Mouse (Mus musculus) heart, embryonic 11.5 days (tissue): ENCODE measurements around the gene Mettl1. TPM values are rescaled to one million over a fixed set of nuclear protein-coding genes. Genes with fewer than 3 reads are reported as not detected.
A peak's percentile ranks its signal among the peaks of the same experiment; 100 is the strongest.
"Not testable (repeated sequence)": the region's sequence is repeated elsewhere in the genome, so short reads cannot be mapped to it uniquely, and the experiment has no call there.

Experiments
- ATAC-seq: fragments of 200-750 bp; cut with Nextera tagmentation; replicated peaks from 2 replicates; pipeline ENCODE4 v1.8.0; 2017; ENCODE audit warnings: moderate library complexity; ENCODE audit not compliant: insufficient number of reproducible peaks, low FRiP score, low TSS enrichment
- H3K27ac ChIP-seq: fragments of 300-500 bp; sonication (generic); 2 replicates; pipeline ENCODE4 v1.5.1; 2014; ENCODE audit warnings: mild to moderate bottlenecking, low read depth, low read length
- H3K27me3 ChIP-seq: fragments of 300-500 bp; sonication (generic); 2 replicates; pipeline ENCODE4 v1.6.1; 2014; ENCODE audit warnings: mild to moderate bottlenecking, low read length, mixed read lengths; ENCODE audit not compliant: control insufficient read depth, insufficient read depth
- H3K36me3 ChIP-seq: fragments of 300-500 bp; sonication (generic); 2 replicates; pipeline ENCODE4 v1.6.1; 2014; ENCODE audit warnings: mild to moderate bottlenecking, low read length, moderate library complexity, mixed read lengths; ENCODE audit not compliant: control insufficient read depth, insufficient read depth
- H3K4me1 ChIP-seq: fragments of 300-500 bp; sonication (generic); 2 replicates; pipeline ENCODE4 v1.6.1; 2014; ENCODE audit warnings: low read length; ENCODE audit not compliant: control insufficient read depth, insufficient read depth
- H3K4me2 ChIP-seq: fragments of 300-500 bp; sonication (generic); 2 replicates; pipeline ENCODE4 v1.6.1; 2014; ENCODE audit warnings: mild to moderate bottlenecking, moderate library complexity
- H3K4me3 ChIP-seq: fragments of 300-500 bp; sonication (generic); 2 replicates; pipeline ENCODE4 v1.5.1; 2014; ENCODE audit warnings: low read depth, low read length
- H3K9ac ChIP-seq: fragments of 300-500 bp; sonication (generic); 2 replicates; pipeline ENCODE4 v1.6.1; 2014; ENCODE audit warnings: mild to moderate bottlenecking, low read depth, low read length, moderate library complexity
- H3K9me3 ChIP-seq: fragments of 300-500 bp; sonication (generic); replicated peaks from 2 replicates; pipeline ENCODE4 v1.6.1; 2016; ENCODE audit warnings: low read length; ENCODE audit not compliant: control insufficient read depth
- WGBS: fragments of 180-500 bp; shearing (Covaris S2); extraction: QIAGEN DNeasy Blood & Tissue Kit; methylation state at CpG from one replicate; pipeline ENCODE4 v1.1.7; 2014; ENCODE audit not compliant: insufficient replicate concordance; 5-methylcytosine and 5-hydroxymethylcytosine counted together
- polyA plus RNA-seq: library from polyadenylated mRNA; unstranded; fragments of >200 nt; fragmentation: Nextera tagmentation; extraction: Ambion mirVana; gene quantifications from 2 replicates; pipeline ENCODE4 v1.2.1, GENCODE M21; 2014

The Mettl1 gene
- polyA plus RNA-seq, 1 experiment from 2014 or later, result 43.3 TPM

GRCm38 (mm10) chr10:127059968-127060916, 19.0 kb downstream of the Mettl1 start, which contains the start of gene March9:
March9 (minus strand) TSS chr10:127060184.
- Histone ChIP-seq H3K4me1 (peaks cover 14% of the 10 kb centered on the region), H3K27me3 (peaks cover 45% of the 10 kb centered on the region), H3K36me3 (peaks cover 4% of the 10 kb centered on the region), H3K27ac (no peak within 1 kb of the TSS), H3K9me3 (no peaks in the 10 kb centered on the region), H3K9ac (peak within 1 kb of the TSS; percentile 72), H3K4me2 (peak within 1 kb of the TSS; percentile 100), H3K4me3 (peak within 1 kb of the TSS; percentile 84)
- 2% methylated on average over 44 of the region's 72 CpGs for WGBS
- no peak; the same call in 1 of the 2 replicates for ATAC-seq

DNA sequence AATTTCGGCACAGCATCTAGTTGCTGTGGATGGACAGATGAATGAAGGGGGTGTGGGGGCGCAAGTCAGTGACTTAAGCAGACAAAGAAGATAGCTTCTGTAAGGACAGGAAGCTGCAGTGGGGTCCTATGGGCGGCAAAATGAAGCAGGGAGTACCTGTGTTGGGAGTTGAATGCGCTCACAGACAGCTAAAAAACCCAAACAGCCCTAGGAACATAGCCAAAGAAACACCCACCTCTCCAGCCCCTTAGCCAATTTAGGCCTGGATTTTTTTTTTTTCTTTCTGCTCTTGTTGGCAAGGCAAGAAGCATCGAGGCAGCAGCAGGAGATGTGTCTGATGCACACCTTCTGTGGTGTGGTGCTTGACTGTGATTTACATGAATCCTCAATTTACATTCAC, 19.9 kb downstream of the Mettl1 start:
- Histone ChIP-seq H3K27ac (no peak overlapping the region), H3K4me2 (no peak overlapping the region), H3K4me1 (peaks cover 16% of the 10 kb centered on the region), H3K9me3 (no peaks in the 10 kb centered on the region), H3K9ac (no peak overlapping the region), H3K4me3 (no peak overlapping the region), H3K36me3 (peaks cover 12% of the 10 kb centered on the region), H3K27me3 (peaks cover 45% of the 10 kb centered on the region)
- no peak for ATAC-seq
- WGBS, result 44% methylated on average over 5 of the region's 5 CpGs

- WGBS, result 60% methylated on average over 2 of the region's 2 CpGs
- Histone ChIP-seq H3K4me1 (peaks cover 16% of the 10 kb centered on the region), H3K9me3 (no peaks in the 10 kb centered on the region), H3K36me3 (peaks cover 17% of the 10 kb centered on the region), H3K4me2 (no peak overlapping the region), H3K9ac (no peak overlapping the region), H3K4me3 (no peak overlapping the region), H3K27ac (no peak overlapping the region), H3K27me3 (peaks cover 43% of the 10 kb centered on the region)
- ATAC-seq, result no peak
Measured at GRCm38 (mm10) chr10:127061513-127061912, 20.3 kb downstream of the Mettl1 start.

GRCm38 (mm10) chr10:127062101-127062500, 20.9 kb downstream of the Mettl1 start:
- not testable (repeated sequence) for H3K4me2 ChIP-seq, H3K4me3 ChIP-seq, ATAC-seq, H3K9me3 ChIP-seq, H3K9ac ChIP-seq, H3K27ac ChIP-seq
- WGBS, result 78% methylated on average over 4 of the region's 4 CpGs
- H3K4me1 ChIP-seq, result peaks cover 16% of the 10 kb centered on the region
- H3K36me3 ChIP-seq, result peaks cover 22% of the 10 kb centered on the region
- H3K27me3 ChIP-seq, result peaks cover 41% of the 10 kb centered on the region

- Histone ChIP-seq H3K9me3 (no peaks in the 10 kb centered on the region), H3K27me3 (peaks cover 37% of the 10 kb centered on the region), H3K4me2 (no peak overlapping the region), H3K36me3 (peaks cover 26% of the 10 kb centered on the region), H3K9ac (no peak overlapping the region), H3K4me1 (peaks cover 16% of the 10 kb centered on the region), H3K27ac (no peak overlapping the region), H3K4me3 (no peak overlapping the region)
- 73% methylated on average over 5 of the region's 5 CpGs for WGBS
- ATAC-seq, result no peak
Measured at GRCm38 (mm10) chr10:127062503-127062902, 21.3 kb downstream of the Mettl1 start.

GRCm38 (mm10) chr10:127063239-127063872, 22.1 kb downstream of the Mettl1 start, which contains the start of gene Cdk4:
Cdk4 (plus strand) TSS chr10:127063534.
- H3K4me1 ChIP-seq, result peaks cover 16% of the 10 kb centered on the region
- H3K36me3 ChIP-seq, result peaks cover 35% of the 10 kb centered on the region
- peak within 1 kb of the TSS; percentile 63 for H3K4me3 ChIP-seq
- H3K4me2 ChIP-seq, result peak within 1 kb of the TSS; percentile 91
- peak within 1 kb of the TSS; percentile 96 for H3K9ac ChIP-seq
- WGBS, result under 1% methylated on average over 45 of the region's 46 CpGs
- peak; percentile 91 for ATAC-seq
- no peaks in the 10 kb centered on the region for H3K9me3 ChIP-seq
- H3K27ac ChIP-seq, result peak within 1 kb of the TSS; percentile 87
- peaks cover 33% of the 10 kb centered on the region for H3K27me3 ChIP-seq

DNA sequence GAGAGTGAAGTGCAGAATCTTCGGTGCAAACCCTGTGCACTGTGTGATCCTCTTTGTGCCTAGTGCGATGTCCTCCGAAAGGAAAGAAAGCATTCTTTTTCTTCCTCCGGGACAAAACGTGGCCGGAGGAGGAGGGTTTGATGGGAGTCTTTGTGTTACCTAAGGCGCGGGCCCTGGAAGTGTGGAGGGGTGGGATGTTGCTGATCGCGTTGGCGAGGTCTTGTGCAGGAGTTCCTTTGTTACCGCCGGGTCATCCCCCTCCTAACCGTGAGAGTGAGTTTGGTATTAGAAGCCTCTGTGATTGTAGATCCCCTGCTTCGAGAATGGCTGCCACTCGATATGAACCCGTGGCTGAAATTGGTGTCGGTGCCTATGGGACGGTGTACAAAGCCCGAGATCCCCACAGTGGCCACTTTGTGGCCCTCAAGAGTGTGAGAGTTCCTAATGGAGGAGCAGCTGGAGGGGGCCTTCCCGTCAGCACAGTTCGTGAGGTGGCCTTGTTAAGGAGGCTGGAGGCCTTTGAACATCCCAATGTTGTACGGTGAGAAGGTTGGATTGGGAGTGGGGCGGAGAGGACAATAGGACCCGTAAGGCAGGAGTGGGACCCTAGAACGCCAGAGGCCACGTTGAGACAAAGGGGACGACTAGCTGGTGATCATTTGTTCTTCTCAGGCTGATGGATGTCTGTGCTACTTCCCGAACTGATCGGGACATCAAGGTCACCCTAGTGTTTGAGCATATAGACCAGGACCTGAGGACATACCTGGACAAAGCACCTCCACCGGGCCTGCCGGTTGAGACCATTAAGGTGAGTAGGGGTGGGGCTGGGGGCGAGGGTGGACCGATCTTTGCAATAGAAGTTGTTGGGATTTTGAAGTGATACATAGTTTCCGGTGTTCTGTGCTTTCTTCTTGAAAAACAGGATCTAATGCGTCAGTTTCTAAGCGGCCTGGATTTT, 23.0 kb downstream of the Mettl1 start:
- Histone ChIP-seq H3K4me2 (peak overlapping the region; percentile 91), H3K9ac (peak overlapping the region; percentile 96), H3K4me3 (peak overlapping the region; percentile 63), H3K9me3 (no peaks in the 10 kb centered on the region), H3K4me1 (peaks cover 20% of the 10 kb centered on the region), H3K27me3 (peaks cover 24% of the 10 kb centered on the region), H3K27ac (peak overlapping the region; percentile 87), H3K36me3 (peaks cover 38% of the 10 kb centered on the region)
- 15% methylated on average over 37 of the region's 37 CpGs for WGBS
- no peak for ATAC-seq

DNA sequence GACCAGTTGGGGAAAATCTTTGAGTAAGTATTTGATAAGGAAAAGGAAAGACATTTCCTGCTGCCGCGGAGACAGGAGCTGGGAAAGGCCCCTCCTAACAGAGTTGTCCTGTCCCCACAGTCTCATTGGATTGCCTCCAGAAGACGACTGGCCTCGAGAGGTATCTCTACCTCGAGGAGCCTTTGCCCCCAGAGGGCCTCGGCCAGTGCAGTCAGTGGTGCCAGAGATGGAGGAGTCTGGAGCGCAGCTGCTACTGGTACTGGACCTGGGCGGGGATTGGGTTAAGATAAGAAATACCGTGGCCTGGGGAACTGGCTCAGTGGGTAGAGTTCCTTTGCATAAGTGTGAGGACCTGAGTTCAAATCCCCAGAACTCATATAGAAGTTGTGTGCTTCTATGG, 24.8 kb downstream of the Mettl1 start:
- ATAC-seq, result no peak
- no peak overlapping the region for H3K4me2 ChIP-seq

More for the DNA sequence above, 24.8 kb downstream of the Mettl1 start:
- peaks cover 21% of the 10 kb centered on the region for H3K4me1 ChIP-seq
- peaks cover 7% of the 10 kb centered on the region for H3K27me3 ChIP-seq
- no peak overlapping the region for H3K4me3 ChIP-seq
- H3K9me3 ChIP-seq, result no peaks in the 10 kb centered on the region
- 58% methylated on average over 9 of the region's 9 CpGs for WGBS
- peak overlapping the region; percentile 13 for H3K27ac ChIP-seq
- H3K36me3 ChIP-seq, result peaks cover 38% of the 10 kb centered on the region
- no peak overlapping the region for H3K9ac ChIP-seq
